ENCODE assay signal across 11 mouse cellular contexts in the genomic region with DNA sequence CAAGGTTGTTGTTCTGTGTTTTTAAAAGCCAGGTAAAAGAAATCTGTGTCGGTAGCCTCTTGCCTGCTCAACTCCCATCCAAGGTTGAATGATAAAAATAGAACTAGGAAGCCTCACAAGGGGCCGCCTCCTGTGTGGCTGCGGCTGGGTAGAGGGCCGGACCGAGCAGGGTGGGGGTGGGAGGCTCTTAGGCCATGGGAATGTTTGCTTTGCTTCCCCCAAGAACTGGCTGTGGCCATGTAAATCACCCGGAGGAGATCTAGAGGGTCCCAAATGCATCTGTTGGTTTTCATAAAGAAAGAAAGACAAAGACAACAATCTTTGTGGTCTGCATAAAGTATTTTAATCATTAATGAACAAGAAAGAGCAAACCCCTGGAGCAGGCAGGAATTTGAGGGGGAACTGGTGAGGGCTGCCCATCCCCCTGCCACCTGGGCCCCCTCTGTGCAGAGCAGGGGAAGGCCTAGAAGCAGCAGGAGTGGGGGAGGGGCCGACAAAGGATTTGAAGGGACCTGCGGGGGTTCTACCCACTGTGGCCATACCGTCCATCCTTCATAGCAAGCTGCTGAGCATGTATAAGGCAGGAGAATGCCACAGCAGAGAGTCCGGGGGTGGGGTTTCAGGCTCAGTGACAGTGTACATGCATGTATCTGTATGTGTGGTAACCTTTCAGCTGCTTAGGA.
DNase-seq lines count a peak whose midpoint lies in the region; ATAC-seq and TF ChIP-seq lines count a peak whose summit lies in the region.
"Had no signal": no experiment of that assay in that cellular context is flagged by ENCODE, and none has a peak within 500 bp of the region (broad histone marks: within the 10 kb centered on the region; RNA-seq: fewer than 3 reads in every experiment).

No protein-coding gene starts in this region.

- H3K36me3 ChIP-seq in kidney, embryonic 14.5 days (ENCODE audit: control insufficient read depth, insufficient read depth, low read length), result no peaks in the 10 kb centered on the region
- H3K36me3 ChIP-seq in embryonic facial prominence, embryonic 11.5 days (replicated peaks; ENCODE audit: control insufficient read depth, insufficient read depth, low read depth, low read length), result no peaks in the 10 kb centered on the region
- H3K36me3 ChIP-seq in forebrain, embryonic 13.5 days (ENCODE audit: poor library complexity, severe bottlenecking), result no peaks in the 10 kb centered on the region
- no peaks in the 10 kb centered on the region for H3K36me3 ChIP-seq in midbrain, embryonic 13.5 days
- no peaks in the 10 kb centered on the region for H3K36me3 ChIP-seq in lung, postnatal 0 days (ENCODE audit: insufficient read depth, low read length)
- H3K36me3 ChIP-seq: G1E had no signal

- TF ChIP-seq EP300 in lung, postnatal 0 days (IDR thresholded peaks at IDR 0.05), result no peak

- H3K27me3 ChIP-seq in kidney, embryonic 14.5 days (ENCODE audit: control insufficient read depth, insufficient read depth, low read length), result no peaks in the 10 kb centered on the region
- no peaks in the 10 kb centered on the region for H3K27me3 ChIP-seq in embryonic facial prominence, embryonic 11.5 days (ENCODE audit: control insufficient read depth, insufficient read depth, low read length)
- H3K27me3 ChIP-seq in forebrain, embryonic 13.5 days, result no peaks in the 10 kb centered on the region
- H3K27me3 ChIP-seq in midbrain, embryonic 13.5 days, result 0 out of 2 replicates have a peak, but pooled peaks cover 4% of the 10 kb centered on the region
- H3K27me3 ChIP-seq in lung, postnatal 0 days (replicated peaks; ENCODE audit: insufficient read depth, low read length), result no peaks in the 10 kb centered on the region

- H3K4me1 ChIP-seq in kidney, embryonic 14.5 days (ENCODE audit: control insufficient read depth, insufficient read depth, low read length), result peaks cover 16% of the 10 kb centered on the region
- H3K4me1 ChIP-seq in embryonic facial prominence, embryonic 11.5 days (ENCODE audit: control insufficient read depth, insufficient read depth, low read length), result peaks cover 5% of the 10 kb centered on the region
- H3K4me1 ChIP-seq in forebrain, embryonic 13.5 days, result peaks cover 19% of the 10 kb centered on the region
- peaks cover 16% of the 10 kb centered on the region for H3K4me1 ChIP-seq in midbrain, embryonic 13.5 days (replicated peaks)
- 0 out of 2 replicates have a peak, but pooled peaks cover 3% of the 10 kb centered on the region for H3K4me1 ChIP-seq in lung, postnatal 0 days (ENCODE audit: insufficient read depth, low read depth, low read length)

- no peak for TF ChIP-seq CTCF in lung, postnatal 0 days (IDR thresholded peaks at IDR 0.05)

- WGBS in kidney, embryonic 14.5 days, result 12% methylated on average over 10 of the region's 10 CpGs
- 11% methylated on average over 10 of the region's 10 CpGs for WGBS in embryonic facial prominence, embryonic 11.5 days
- 19% methylated on average over 10 of the region's 10 CpGs for WGBS in forebrain, embryonic 13.5 days
- WGBS in midbrain, embryonic 13.5 days, result 17% methylated on average over 10 of the region's 10 CpGs
- WGBS in lung, postnatal 0 days, result 21% methylated on average over 10 of the region's 10 CpGs

- H3K9ac ChIP-seq in kidney, embryonic 14.5 days (ENCODE audit: low read depth, low read length), result no peak overlapping the region; the same call in 1 of the 2 replicates
- peak overlapping the region; percentile 22; the same call in 1 of the 2 replicates for H3K9ac ChIP-seq in embryonic facial prominence, embryonic 11.5 days (replicated peaks; ENCODE audit: low read length)
- no peak overlapping the region for H3K9ac ChIP-seq in forebrain, embryonic 13.5 days
- no peak overlapping the region for H3K9ac ChIP-seq in midbrain, embryonic 13.5 days (replicated peaks)
- no peak overlapping the region for H3K9ac ChIP-seq in lung, postnatal 0 days (replicated peaks; ENCODE audit: low read depth)
- H3K9ac ChIP-seq: liver, postnatal 0 days had no signal

- H3K9me3 ChIP-seq in kidney, embryonic 14.5 days (ENCODE audit: control insufficient read depth, low read length), result no peaks in the 10 kb centered on the region
- H3K9me3 ChIP-seq in embryonic facial prominence, embryonic 11.5 days (replicated peaks; ENCODE audit: control insufficient read depth, low read length), result no peaks in the 10 kb centered on the region
- H3K9me3 ChIP-seq in forebrain, embryonic 13.5 days (replicated peaks), result no peaks in the 10 kb centered on the region
- no peaks in the 10 kb centered on the region for H3K9me3 ChIP-seq in midbrain, embryonic 13.5 days
- H3K9me3 ChIP-seq in lung, postnatal 0 days (ENCODE audit: low read length), result no peaks in the 10 kb centered on the region
- H3K9me3 ChIP-seq: G1E had no signal

- intact Hi-C loops in left cerebral cortex, postnatal 4 days (cut with DNase I), result no loop called here

- ATAC-seq in kidney, embryonic 14.5 days (ENCODE audit: low FRiP score, low TSS enrichment), result peak; percentile 58
- 0 out of 2 replicates have a peak, but pooled peaks have one; percentile 61 for ATAC-seq in embryonic facial prominence, embryonic 11.5 days (replicated peaks; ENCODE audit: insufficient number of reproducible peaks, low FRiP score, low TSS enrichment, low read depth)
- 0 out of 2 replicates have a peak, but pooled peaks have one; percentile 36 for ATAC-seq in forebrain, embryonic 13.5 days
- peak; percentile 74 for ATAC-seq in midbrain, embryonic 13.5 days
- no peak for ATAC-seq in lung, postnatal 0 days

- no peak overlapping the region for H3K4me2 ChIP-seq in kidney, embryonic 14.5 days (replicated peaks; ENCODE audit: low read depth, low read length)
- no peak overlapping the region for H3K4me2 ChIP-seq in embryonic facial prominence, embryonic 11.5 days (ENCODE audit: low read depth, low read length)
- H3K4me2 ChIP-seq in forebrain, embryonic 13.5 days, result no peak overlapping the region
- no peak overlapping the region for H3K4me2 ChIP-seq in midbrain, embryonic 13.5 days (replicated peaks)
- H3K4me2 ChIP-seq in lung, postnatal 0 days (replicated peaks; ENCODE audit: low read depth, low read length), result no peak overlapping the region

- no peak overlapping the region for H3K4me3 ChIP-seq in kidney, embryonic 14.5 days (ENCODE audit: low read length)
- H3K4me3 ChIP-seq in embryonic facial prominence, embryonic 11.5 days (ENCODE audit: low read depth, low read length), result no peak overlapping the region
- H3K4me3 ChIP-seq in forebrain, embryonic 13.5 days, result no peak overlapping the region
- H3K4me3 ChIP-seq in midbrain, embryonic 13.5 days (replicated peaks), result no peak overlapping the region
- no peak overlapping the region for H3K4me3 ChIP-seq in lung, postnatal 0 days (ENCODE audit: low read depth, low read length)

- no peak for DNase-seq in kidney, adult 8-10 months
- peak; percentile 59 for DNase-seq in embryonic facial prominence, embryonic 11.5 days (ENCODE audit: low spot score)
- no peak for DNase-seq in adipocyte (ENCODE audit: low spot score)
- no peak for DNase-seq in lung, postnatal 0 days (ENCODE audit: low spot score)
- no peak for DNase-seq in left cerebral cortex, postnatal 4 days
- DNase-seq: adrenal gland, postnatal 10 days; liver, postnatal 0 days had no signal

- peak overlapping the region; percentile 24; the same call in 1 of the 2 replicates for H3K27ac ChIP-seq in kidney, embryonic 14.5 days (ENCODE audit: low read depth, low read length)
- peak overlapping the region; percentile 25; the same call in 1 of the 2 replicates for H3K27ac ChIP-seq in embryonic facial prominence, embryonic 11.5 days (replicated peaks; ENCODE audit: low read depth, low read length)
- H3K27ac ChIP-seq in forebrain, embryonic 13.5 days, result no peak overlapping the region
- H3K27ac ChIP-seq in midbrain, embryonic 13.5 days, result peak overlapping the region; percentile 5; the same call in 1 of the 2 replicates
- H3K27ac ChIP-seq in lung, postnatal 0 days (ENCODE audit: low read length), result no peak overlapping the region

Comparison
In these comparisons a context has a peak if more than half of its experiments do, and no peak if none do; other contexts are left out.
1. H3K27ac ChIP-seq: peak in kidney, embryonic 14.5 days (single experiment), embryonic facial prominence, embryonic 11.5 days (single experiment) and midbrain, embryonic 13.5 days (single experiment); none in forebrain, embryonic 13.5 days (single experiment) and lung, postnatal 0 days (single experiment).